Mouse (Mus musculus) liver, embryonic 16.5 days (tissue): Measurements from ENCODE around the gene Orai1. TPM values are rescaled to one million over a fixed set of nuclear protein-coding genes. Genes with fewer than 3 reads are reported as not detected.

Experiments used
- ATAC-seq: fragments of 200-750 bp; cut with Nextera tagmentation; 2 replicates; pipeline ENCODE4 v1.8.0; 2017; ENCODE audit warnings: low read depth, mild to moderate bottlenecking, moderate number of reproducible peaks, moderate library complexity
- H3K27ac ChIP-seq: fragments of 300-500 bp; sonication (generic); 2 replicates; pipeline ENCODE4 v1.5.1; 2014; ENCODE audit warnings: mild to moderate bottlenecking, low read length
- H3K27me3 ChIP-seq: fragments of 300-500 bp; sonication (generic); 2 replicates; pipeline ENCODE4 v1.6.1; 2014; ENCODE audit warnings: low read depth, low read length, mixed read lengths; ENCODE audit not compliant: control insufficient read depth, insufficient read depth
- H3K36me3 ChIP-seq: fragments of 300-500 bp; sonication (generic); 2 replicates; pipeline ENCODE4 v1.6.1; 2014; ENCODE audit warnings: mild to moderate bottlenecking; ENCODE audit not compliant: control insufficient read depth, insufficient read depth
- H3K4me1 ChIP-seq: fragments of 300-500 bp; sonication (generic); 2 replicates; pipeline ENCODE4 v1.6.1; 2014; ENCODE audit warnings: low read depth, low read length, mixed read lengths; ENCODE audit not compliant: control insufficient read depth
- H3K4me2 ChIP-seq: fragments of 300-500 bp; sonication (generic); 2 replicates; pipeline ENCODE4 v1.6.1; 2014; ENCODE audit warnings: low read depth, low read length, mixed read lengths
- H3K4me3 ChIP-seq: fragments of 300-500 bp; sonication (generic); 2 replicates; pipeline ENCODE4 v1.5.1; 2014; ENCODE audit warnings: low read depth, mild to moderate bottlenecking, low read length
- H3K9ac ChIP-seq: fragments of 300-500 bp; sonication (generic); 2 replicates; pipeline ENCODE4 v1.6.1; 2014; ENCODE audit warnings: low read depth, low read length
- H3K9me3 ChIP-seq: fragments of 300-500 bp; sonication (generic); replicated peaks from 2 replicates; pipeline ENCODE4 v1.6.1; 2016; ENCODE audit warnings: low read length; ENCODE audit not compliant: control insufficient read depth
- WGBS: fragments of 180-500 bp; shearing (Covaris S2); extraction: QIAGEN DNeasy Blood & Tissue Kit; methylation state at CpG from one replicate; pipeline ENCODE4 v1.1.7; 2014; ENCODE audit not compliant: insufficient replicate concordance; 5-methylcytosine and 5-hydroxymethylcytosine counted together
- polyA plus RNA-seq: library from polyadenylated mRNA; unstranded; fragments of >200 nt; fragmentation: Nextera tagmentation; extraction: Ambion mirVana; gene quantifications from 2 replicates; pipeline ENCODE4 v1.2.1, GENCODE M21; 2015

Gene Orai1
- polyA plus RNA-seq, 1 experiment from 2014 or later: 8.4 TPM

- Histone ChIP-seq H3K4me3 (no peak overlapping the region), H3K27ac (peak overlapping the region; percentile 3; the same call in 1 of the 2 replicates), H3K27me3 (no peaks in the 10 kb centered on the region), H3K9me3 (no peaks in the 10 kb centered on the region), H3K9ac (no peak overlapping the region), H3K36me3 (no peaks in the 10 kb centered on the region), H3K4me1 (peaks cover 6% of the 10 kb centered on the region), H3K4me2 (no peak overlapping the region)
- 10% methylated on average over 6 of the region's 6 CpGs for WGBS
- ATAC-seq: peak; percentile 79
Measured at GRCm38 (mm10) chr5:123067395-123067995, 52.6 kb downstream of the Orai1 start.

GRCm38 (mm10) chr5:123068115-123068514 is 53.2 kb downstream of the Orai1 start, which contains the start of gene Tmem120b:
TSS of gene Tmem120b (plus strand) at chr5:123068415.
- Histone ChIP-seq H3K36me3 (no peaks in the 10 kb centered on the region), H3K4me2 (no peak within 1 kb of the TSS), H3K9me3 (no peaks in the 10 kb centered on the region), H3K9ac (no peak within 1 kb of the TSS), H3K27ac (peak within 1 kb of the TSS; percentile 3; the same call in 1 of the 2 replicates), H3K4me1 (peaks cover 6% of the 10 kb centered on the region), H3K27me3 (no peaks in the 10 kb centered on the region), H3K4me3 (no peak within 1 kb of the TSS)
- ATAC-seq: no peak
- WGBS: 81% methylated on average over 12 of the region's 12 CpGs

- H3K9ac ChIP-seq: no peak overlapping the region
- H3K36me3 ChIP-seq: no peaks in the 10 kb centered on the region
- no peak for ATAC-seq
- H3K27me3 ChIP-seq: no peaks in the 10 kb centered on the region
- H3K4me1 ChIP-seq: peaks cover 6% of the 10 kb centered on the region
- H3K4me2 ChIP-seq: no peak overlapping the region
- no peak overlapping the region for H3K4me3 ChIP-seq
- WGBS: 90% methylated on average over 2 of the region's 2 CpGs
- no peak overlapping the region for H3K27ac ChIP-seq
- H3K9me3 ChIP-seq: no peaks in the 10 kb centered on the region
Measured at GRCm38 (mm10) chr5:123068714-123069113, 53.8 kb downstream of the Orai1 start.

- ATAC-seq: peak; percentile 91
- Histone ChIP-seq H3K4me1 (peaks cover 34% of the 10 kb centered on the region), H3K9ac (peak overlapping the region; percentile 91), H3K36me3 (peaks cover 10% of the 10 kb centered on the region), H3K4me3 (peak overlapping the region; percentile 92), H3K27ac (peak overlapping the region; percentile 92), H3K27me3 (no peaks in the 10 kb centered on the region), H3K9me3 (peaks cover 4% of the 10 kb centered on the region; the same call in 1 of the 2 replicates), H3K4me2 (peak overlapping the region; percentile 89)
- 4% methylated on average over 45 of the region's 45 CpGs for WGBS
Measured at GRCm38 (mm10) chr5:123075576-123076418, 60.9 kb downstream of the Orai1 start.

- Histone ChIP-seq H3K36me3 (peaks cover 10% of the 10 kb centered on the region), H3K27ac (peak overlapping the region; percentile 92), H3K4me3 (peak overlapping the region; percentile 92), H3K27me3 (no peaks in the 10 kb centered on the region), H3K9me3 (peaks cover 4% of the 10 kb centered on the region; the same call in 1 of the 2 replicates), H3K4me2 (peak overlapping the region; percentile 89), H3K4me1 (peaks cover 36% of the 10 kb centered on the region), H3K9ac (peak overlapping the region; percentile 91)
- ATAC-seq: peak; percentile 71
- whole genome bisulfite sequencing: under 1% methylated on average over 35 of the region's 35 CpGs
Measured at GRCm38 (mm10) chr5:123076419-123077281, 61.8 kb downstream of the Orai1 start.

GRCm38 (mm10) chr5:123079568-123079967 is 64.7 kb downstream of the Orai1 start:
- no peak for ATAC-seq
- Histone ChIP-seq H3K36me3 (peaks cover 10% of the 10 kb centered on the region), H3K27ac (no peak overlapping the region), H3K9me3 (peaks cover 4% of the 10 kb centered on the region; the same call in 1 of the 2 replicates), H3K27me3 (no peaks in the 10 kb centered on the region), H3K4me2 (0 out of 2 replicates have a peak overlapping the region, but pooled peaks have one; percentile 50), H3K9ac (no peak overlapping the region), H3K4me1 (peaks cover 46% of the 10 kb centered on the region), H3K4me3 (no peak overlapping the region; the same call in 1 of the 2 replicates)
- 17% methylated on average over 1 of the region's 1 CpGs for whole genome bisulfite sequencing

GRCm38 (mm10) chr5:123080041-123080440 is 65.2 kb downstream of the Orai1 start:
- no peak overlapping the region for H3K4me3 ChIP-seq
- 35% methylated on average over 8 of the region's 8 CpGs for WGBS
- no peak overlapping the region for H3K9ac ChIP-seq
- H3K27me3 ChIP-seq: no peaks in the 10 kb centered on the region
- H3K4me1 ChIP-seq: peaks cover 45% of the 10 kb centered on the region
- H3K4me2 ChIP-seq: no peak overlapping the region
- H3K27ac ChIP-seq: no peak overlapping the region
- peaks cover 4% of the 10 kb centered on the region; the same call in 1 of the 2 replicates for H3K9me3 ChIP-seq
- H3K36me3 ChIP-seq: peaks cover 10% of the 10 kb centered on the region
- no peak for ATAC-seq
